Mouse (Mus musculus) lung, postnatal 14 days (tissue): Measurements from ENCODE around the gene 9430097D07Rik.

Experiments used
- DNase-seq: peaks from one replicate; pipeline ENCODE4 v3.0.0; 2021

The 9430097D07Rik gene

DNA sequence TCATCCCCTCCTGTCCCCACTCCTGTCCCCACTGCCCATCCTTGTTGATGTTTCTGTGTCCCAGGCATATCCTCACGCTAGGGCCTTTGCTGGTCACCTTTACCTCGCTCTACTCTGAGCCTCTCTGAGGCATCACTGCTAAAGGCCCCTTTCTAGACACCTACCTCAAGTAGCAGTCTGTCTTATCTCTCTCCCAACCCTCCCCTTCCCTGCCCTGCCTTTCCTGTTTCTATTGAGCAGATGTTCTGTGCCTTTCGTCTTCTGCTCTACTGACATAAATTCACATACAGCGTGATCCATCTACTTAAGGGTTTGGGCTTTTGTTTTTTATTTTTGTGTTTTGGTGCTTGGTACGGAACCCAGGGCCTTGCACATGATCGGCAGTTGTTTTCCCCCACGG, 19.5 kb downstream of the 9430097D07Rik start:
- DNase-seq: no peak

DNA sequence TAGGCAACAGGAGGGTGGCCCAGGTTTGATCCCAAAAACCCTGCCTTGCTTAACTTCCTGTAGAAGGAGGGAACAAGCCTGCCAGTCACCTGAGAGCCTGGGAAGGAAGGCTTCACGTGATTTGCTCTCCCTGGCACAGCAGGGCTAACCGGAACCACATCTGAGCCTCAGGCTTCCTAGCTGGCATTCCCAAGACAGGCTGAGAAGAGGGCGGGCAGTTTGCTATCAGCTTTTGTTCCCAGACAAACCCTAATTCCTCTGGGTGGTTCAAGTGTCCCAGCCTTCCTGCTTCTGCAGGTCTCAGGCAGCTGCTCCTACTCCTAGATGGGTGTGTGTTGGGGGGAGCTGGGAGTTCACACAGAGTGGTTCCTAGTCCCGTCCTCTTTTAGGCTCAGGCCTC, 20.0 kb downstream of the 9430097D07Rik start:
- DNase-seq: no peak

DNA sequence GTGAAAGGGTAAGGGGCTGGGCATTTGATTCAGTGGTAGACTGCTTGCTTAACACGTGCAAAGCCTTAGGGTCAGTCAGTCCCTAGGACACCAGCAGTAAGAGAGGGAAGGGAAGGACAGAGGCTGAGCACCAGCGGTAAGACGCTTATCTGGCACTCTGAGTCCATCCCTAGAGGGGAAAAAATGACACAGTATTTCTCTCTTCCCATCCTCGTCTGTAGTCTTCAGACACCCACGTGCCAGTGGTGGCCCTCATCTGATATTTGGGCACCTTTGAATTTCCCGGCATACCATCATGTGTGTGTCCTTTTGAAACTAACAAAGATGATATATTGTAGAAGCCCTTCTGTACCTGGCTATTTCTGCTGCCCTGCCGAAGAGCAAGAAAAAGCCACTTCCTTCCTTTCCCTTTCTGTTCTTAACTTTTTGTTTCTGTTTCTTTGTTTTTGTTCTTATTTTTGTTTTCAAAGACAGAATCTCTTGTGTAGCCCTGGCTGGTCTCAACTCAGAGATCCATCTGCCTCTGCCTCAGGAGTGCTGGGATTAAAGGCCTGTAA, 21.8 kb downstream of the 9430097D07Rik start:
- no peak for DNase-seq

DNA sequence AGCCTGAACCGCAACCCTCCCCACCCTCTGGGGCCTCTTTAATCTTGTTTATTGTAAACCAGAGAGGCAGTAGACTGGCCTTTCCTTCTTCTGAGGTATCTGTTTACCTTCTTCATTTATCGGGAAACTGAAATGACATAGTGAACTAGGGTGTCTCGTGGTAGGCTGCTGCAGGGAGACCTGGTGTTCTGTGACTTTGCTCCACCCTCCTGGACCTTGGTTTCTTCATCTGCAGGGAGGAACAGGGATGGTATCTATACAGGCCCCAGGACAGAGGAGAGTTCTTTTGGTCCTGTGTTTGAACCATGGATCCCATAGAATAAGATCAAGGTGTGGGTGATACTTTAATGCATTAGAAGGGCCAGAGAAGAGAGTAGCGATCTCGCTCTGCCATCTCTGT, 24.2 kb downstream of the 9430097D07Rik start:
- no peak for DNase-seq

DNA sequence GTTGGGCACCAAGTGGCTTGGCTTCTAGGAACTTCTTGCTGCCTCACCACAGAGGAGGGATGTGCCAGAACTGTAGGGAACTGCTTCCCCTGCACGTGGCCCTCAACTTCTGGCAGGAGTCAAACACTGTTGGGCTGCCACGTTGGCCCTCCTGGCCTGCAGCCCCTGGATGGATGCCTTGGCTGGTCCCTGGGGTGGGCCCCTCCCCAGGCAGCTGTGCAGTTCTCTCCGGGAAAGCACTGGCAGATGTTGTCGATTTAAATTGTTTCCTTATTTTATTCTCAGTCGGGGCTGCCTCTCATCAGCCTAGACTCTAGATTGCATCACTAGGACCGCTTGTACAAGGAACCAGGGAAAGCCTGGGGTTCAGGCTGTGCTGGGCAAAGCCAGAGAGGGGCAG, 25.7 kb downstream of the 9430097D07Rik start:
- peak; percentile 45 for DNase-seq

DNA sequence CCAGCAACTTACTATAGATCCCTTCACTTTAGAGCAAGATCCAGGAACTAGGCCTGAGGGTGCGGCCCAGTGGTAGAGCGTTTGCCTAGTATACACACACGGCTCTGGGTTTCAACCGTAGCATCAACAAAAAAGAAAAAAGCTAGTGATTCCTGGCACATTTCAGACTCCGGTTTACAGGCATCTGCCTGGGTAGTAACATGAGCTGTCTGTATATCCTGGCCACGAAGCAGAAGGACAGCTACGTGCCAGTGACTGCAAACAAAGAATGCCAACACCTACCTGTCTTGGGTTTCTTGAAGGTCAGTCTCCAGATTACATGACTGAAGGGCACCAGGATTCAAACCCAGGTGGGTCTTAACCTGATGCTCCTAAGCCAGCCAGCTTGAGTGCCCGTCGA, 26.3 kb downstream of the 9430097D07Rik start:
- no peak for DNase-seq

DNA sequence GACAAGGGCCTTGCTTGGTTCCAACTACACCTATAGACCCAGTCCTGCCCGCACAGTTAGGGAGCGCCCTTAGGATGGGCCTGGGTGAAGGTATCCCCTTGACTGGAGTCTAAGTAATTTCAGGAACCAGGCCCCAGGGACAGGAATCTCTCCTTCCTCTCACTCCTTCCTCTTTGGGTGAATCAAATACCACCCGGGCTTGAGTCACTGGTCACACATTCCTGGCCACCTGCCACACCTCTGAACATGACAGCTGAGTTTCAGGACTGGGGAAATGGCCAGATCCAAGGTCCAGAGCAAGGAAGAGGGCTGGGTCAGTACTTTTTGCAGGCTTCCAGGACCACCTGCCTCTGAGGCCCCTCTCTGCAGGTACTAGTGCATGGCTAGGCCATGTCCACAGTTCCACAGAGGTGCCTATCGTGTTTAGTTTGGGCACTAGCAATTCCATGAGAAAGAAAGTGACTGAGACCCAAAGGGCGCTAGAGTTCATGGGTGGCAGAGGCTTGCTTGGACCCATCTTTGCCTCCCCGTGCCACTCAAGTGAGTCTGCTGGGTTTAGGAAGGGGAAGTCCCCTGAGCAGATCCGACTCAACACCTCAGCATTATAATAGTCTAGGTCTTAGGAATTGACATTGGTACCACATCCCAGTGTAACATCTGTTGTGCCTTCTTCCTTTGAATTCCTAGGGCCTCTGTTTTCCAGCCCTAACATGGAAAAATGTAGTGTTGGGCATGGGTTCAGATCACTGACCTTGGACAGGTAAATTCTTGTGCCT, 27.3 kb downstream of the 9430097D07Rik start:
- DNase-seq: peak; percentile 58

DNA sequence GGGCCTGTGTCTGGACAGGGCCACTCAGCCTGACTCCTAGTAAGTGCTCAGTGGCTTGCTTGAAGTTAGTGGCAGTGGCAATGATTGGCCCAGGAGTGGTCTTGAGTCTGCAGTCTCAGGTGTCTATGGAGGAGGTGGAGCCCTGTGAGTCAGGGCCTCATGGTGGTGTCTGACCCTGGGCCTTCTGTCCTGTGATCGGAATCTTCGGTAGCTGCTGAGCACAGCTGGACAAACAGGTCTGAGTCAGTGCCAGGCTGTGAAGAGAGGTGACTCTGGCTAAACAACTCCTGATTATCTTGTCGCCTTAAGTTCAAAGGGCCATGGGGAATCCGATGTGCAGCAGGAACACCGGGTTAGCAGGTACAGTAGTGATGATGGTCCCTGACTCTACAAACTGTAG, 28.1 kb downstream of the 9430097D07Rik start:
- DNase-seq: no peak

DNA sequence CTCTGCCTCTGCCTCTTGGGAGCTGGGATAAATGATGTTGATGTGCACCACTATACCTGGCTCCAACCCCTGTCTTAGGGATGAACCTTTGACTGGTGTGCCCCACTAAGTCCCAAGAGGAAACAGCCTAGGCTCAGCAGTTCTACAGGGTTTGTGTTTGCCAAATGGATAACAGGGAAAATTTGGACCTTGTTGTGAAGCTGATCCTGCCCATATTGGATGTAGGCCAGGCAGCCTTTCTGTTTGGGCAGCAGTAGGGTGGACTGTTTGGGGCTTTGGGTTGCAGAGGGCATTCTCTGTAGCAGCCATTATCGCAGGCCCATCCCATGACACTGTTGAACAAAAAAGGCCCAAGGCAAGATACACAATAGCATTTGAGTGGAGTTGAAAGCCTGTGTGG, 28.5 kb downstream of the 9430097D07Rik start:
- no peak for DNase-seq

DNA sequence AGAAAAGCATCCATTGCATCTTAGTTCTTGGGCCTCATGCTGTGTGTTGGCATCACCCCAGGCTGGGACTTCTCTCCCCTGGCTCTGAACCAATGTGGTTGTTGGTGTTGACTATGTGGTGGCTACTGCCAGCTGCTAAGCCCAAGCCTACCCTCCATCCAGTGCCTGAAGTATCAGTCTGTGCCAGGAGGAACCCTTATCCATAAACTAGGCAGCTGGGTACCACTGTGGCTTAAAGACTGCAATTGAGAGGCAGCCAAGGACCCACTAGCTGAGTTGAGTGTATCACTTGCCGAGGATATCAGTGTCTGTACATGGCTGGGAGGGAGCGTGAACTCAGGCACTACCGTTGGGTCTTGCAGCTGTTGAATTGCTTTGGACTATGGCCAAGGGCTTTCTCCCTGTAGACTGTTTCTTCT, 32.4 kb downstream of the 9430097D07Rik start:
- no peak for DNase-seq

DNA sequence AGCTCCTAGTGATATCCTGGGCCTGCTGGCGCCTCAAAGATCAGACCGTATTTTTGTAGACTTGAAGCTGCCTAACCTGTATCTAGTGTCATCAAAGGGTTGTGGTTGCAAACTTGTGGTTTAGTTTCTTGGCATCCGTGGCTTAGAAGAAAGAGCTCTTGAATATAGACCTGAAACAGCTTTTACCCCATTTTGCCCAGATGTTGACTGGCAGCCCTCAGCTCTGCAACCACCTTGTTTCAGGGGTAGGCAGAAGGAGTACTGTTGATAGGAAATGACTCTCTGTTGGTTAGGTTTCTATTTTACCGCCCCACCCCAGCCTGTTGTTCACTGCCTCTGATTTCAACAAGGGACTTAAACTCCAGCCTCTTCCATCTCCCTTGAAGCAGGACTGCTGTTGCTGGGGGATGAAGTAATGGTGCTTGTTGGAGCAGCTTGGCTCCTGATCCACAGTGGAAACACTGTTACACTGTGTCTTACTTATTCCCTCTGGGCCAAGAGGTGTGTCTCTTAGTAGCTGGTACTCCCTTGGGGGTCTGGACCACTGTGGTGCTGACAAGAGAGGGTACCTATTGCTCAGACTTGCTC, 33.4 kb downstream of the 9430097D07Rik start:
- no peak for DNase-seq

DNA sequence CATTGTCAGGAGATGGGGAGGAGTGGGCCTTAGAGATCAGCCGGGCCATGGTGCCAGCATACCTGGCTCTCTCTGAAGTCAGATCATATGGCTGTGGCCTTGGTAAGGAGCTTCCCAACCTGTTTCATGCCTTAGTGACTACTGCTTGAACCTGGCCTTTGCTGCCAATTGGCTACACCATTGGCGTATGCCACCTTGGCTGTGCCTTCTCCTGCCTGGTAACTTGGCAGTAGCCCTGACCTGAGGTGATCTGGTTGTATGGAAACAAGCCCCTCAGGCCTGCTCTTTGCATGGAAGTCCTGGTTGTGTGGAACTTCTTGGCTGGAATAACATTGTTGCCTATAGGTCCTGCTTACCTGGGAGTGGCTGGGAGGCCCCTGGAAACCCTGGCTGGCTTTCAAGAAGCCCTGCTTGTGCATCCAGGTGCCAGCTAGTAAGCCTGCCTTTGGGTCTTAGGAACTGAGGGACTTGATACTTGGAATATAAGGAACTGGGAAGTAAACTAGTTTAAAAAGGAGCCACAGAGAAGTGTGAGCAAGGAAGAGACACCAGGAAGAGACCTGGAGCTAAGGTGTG, 34.1 kb downstream of the 9430097D07Rik start:
- no peak for DNase-seq

DNA sequence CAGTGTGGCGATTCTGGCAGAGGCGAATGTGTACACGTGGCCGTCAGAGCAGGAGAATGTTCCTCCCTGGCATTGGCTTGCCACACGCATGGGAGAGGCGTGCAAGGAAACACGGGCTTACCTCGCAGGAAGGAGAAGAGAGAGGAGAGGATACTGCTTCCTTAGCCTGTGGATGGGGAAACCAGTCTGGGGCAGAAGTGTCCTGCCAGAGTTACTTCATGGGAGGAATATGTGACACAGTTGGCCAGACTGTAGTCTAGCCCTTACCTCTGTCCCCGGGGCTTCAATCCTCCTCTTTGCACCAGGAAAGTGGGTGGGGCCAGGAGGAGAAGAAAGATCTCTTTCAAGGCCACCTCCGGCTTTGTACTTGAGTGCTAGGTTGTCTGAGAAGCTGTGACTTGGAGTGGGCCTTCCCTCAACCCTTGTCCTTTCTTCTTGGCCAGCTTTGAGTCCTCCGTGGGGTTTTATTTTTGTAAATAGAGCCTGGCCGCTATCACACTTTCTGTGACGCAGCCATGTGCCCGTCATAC, 36.0 kb downstream of the 9430097D07Rik start:
- DNase-seq: no peak

DNA sequence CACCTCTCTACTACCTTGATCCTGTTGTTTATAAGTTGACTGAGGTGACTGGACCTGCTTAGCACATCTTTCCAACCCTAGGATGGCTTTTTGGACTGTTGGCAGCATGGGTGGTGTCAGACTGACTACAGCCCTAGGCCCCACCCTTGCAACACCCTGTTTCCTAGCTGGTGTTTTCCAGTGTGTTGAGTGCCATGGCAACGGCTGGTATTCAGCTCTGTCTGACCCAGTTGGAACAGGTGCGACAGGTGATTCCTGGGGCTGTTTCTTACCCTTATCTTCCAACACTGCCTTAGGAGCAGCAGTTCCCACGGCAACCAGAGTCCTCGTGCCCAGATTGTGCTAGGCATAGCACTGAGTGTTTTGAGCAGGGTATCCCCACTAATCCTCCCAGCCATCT, 37.0 kb downstream of the 9430097D07Rik start:
- DNase-seq: no peak

DNA sequence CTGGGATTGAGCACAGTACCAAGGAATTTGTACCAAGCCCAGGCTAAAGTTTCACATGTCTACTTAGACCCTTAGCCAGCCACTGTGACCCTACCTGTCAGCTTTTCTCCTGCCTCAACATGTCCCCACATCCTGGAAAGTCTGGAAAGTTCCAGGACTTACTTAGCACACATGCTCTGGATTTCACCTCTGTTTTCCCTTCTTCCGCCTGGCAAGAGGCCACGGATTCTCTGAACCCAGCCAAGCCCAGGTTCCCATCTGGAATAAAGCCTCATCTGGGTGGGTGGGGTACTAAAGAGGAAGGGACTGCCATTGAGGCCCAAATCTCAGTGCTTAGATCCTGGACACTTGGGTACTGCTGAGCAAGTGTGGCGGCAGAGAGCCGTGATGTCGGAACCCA, 37.5 kb downstream of the 9430097D07Rik start:
- no peak for DNase-seq

DNA sequence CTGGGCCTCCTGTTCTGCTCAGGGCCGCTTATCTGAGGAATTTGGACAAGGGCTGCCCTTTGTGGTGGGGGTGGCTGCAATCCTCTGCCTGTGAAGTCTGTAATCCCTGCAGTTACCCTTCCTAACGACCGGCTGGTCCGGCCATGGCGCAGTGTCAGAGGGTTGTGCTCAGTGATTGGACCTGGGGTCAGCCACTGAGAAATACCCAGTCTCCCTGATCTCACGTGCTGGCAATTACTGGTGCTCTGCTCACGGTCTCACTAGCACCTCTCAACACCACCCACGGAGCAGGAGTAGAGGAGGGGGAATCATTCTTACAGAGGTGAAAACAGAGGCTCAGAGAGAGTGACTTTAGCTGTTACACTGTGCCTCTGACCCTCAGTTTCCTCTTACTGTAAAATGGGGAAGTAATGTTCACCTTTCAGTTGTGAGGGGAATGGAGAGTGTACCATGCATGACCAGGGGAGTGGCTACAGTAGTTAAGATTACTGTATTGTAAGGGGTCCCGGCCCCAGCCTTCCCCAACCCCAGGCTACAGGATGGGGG, 38.1 kb downstream of the 9430097D07Rik start:
- no peak for DNase-seq

DNA sequence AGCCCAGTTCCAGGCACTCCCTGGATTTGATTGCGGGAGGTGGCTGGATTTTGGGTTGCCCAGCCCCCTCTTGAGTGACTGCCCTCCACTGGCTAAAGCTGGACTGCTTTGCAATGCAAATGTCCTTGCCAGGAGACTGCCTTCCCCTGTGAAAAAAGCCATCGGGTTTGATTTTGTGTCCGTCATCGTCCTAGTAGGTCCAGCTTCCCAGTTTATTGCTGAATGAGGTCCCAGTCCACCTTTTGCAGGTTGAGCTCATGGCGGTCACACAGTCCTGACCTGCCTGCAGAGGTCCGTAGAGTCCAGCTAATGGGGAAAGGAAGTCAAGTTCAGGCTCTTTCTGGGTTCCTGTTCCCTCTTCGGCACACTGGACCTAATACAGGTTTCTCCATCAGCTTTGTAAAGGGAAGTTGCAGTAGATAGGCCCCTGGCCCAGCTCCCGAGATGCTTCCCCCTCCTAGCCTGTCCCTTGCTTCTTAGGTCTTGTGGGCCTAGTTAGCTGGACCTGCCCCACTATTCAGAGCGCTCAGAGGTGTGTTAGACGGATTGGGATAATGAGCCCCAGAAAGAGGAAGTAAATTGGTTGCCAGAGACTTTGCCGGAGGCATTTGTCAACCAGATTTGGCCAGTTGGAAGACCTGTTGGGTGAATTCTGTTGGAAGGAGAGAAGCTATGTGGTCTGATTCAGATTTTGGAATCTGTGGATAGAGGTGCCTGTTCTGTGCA, 38.7 kb downstream of the 9430097D07Rik start:
- DNase-seq: peak; percentile 41

DNA sequence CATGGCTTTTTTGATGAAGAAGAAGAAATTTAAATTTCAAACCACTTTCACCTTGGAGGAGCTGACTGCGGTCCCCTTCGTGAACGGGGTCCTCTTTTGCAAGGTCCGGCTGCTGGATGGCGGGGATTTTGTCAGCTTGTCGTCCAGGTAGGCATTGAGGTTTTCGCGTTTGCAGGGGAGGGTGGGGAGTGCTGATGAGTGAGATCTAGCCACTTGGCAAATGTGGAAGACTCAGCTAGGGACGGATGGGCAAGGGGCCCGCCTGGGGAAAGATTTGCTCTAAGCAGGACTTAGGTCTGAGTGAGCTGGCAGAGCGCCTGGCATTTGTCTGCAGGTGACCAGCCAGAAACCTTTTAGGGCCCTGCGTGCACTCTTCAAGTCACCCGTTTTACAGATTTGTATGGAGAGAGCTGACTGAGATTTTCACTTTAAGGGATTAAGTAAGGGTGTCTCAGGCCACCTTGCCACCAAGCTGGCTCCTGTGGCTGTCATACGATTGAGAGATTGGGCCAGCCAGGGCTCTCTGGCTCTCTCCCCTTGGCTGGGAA, 39.3 kb downstream of the 9430097D07Rik start:
- no peak for DNase-seq

DNA sequence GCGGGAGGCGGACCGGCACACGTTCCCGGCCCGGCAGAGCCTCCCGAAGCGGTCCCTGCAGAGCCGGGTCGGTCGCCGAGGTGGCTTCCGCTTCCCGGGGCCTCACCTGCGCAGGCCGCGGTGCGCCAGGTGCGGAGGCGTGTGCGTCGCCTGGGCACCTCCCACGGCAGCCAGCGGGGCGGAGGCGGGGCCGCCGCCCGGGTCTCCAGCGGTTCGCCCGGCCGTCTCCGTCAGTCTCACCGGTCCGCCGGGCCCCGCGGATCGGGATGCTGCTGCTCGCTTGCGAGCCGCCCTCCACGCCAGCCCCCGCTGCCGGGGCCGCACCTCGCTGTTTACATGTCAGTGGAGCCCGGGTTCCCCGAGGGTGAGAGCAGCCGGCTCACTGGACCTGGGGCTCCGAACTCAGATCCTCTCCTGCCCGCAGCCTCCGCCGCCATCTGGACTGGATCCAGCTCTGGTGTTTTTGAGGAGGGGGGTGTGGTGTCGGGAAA, 39.9 kb downstream of the 9430097D07Rik start:
- DNase-seq: peak; percentile 71

DNA sequence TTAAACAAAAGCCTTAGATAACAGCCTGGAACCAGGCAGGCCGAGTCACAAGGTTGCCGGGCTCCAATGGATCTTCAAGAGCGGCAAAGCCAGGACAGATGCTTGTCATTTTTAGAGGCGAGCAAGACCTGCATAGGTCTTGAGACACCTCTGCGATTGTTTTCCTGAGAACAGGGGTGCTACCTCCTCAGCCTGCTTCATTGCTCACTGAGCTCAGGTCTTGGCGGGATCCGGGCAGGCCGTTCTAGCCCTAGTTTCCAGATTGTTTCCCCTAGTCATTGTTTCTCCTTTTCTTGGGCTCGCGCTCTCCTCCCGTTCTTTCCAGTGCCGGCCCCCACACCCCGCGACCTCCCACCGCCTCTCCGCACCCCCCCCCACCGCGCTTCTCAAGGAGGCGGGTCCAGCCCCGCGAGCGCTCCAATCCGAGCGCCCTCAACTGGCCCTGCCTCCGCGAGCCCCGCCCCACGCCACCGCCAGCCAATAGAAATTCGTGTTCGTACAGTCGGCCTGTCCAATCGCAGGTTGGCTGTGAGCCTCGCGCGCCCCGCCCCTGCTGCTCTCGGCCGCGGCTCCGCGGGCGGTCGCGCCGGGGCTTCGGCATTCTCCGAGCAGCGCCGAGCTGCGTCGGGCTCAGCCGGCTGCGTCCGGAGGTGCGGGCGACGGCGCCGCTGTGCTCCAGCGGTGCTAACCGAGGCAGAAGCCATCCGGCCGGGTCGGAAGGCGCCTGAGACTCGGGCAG, 40.6 kb downstream of the 9430097D07Rik start, which contains the start of gene Fam102a:
Gene Fam102a (plus strand): TSS at position 600 of the 739 bp plus-strand sequence.
- DNase-seq: peak; percentile 99

DNA sequence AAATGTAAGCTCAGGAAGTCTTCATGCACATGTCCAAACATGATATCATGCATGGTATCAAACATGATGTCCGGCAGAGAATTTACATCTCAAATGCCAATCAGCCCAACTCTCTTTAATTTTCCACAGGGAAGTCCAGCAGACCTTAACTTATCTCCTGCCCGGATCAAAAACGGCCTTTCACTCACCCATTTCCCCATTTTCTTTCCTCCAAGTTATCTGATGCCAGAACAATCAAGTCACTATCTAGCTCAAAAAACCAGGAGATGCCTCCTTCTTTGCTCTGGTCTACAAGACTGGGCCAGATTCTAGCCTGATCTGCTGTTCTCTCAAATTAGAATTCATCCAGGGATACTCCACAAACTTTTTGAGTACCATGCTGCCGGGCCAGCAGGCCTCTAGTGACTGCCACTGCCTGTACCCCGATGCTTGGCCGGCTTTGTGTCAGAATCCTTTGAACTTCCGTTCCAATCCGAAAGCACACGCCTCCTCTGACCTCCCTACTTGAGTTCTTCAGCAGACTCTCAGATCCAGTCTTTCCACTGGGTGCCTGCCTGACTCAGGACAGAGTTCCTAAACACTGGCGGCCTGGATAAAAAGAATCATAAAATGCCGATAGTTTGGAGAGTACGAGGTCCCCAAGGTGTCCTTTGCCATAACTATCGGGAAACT, 41.3 kb downstream of the 9430097D07Rik start:
- peak; percentile 64 for DNase-seq
